9 mouse cellular contexts compared by ENCODE assay signal in genomic region chr10:41582901-41583361, GRCm38 (mm10).
DNase-seq lines count a peak whose midpoint lies in the region; ATAC-seq lines count a peak whose summit lies in the region.
"Had no signal": no experiment of that assay in that cellular context is flagged by ENCODE, and none has a peak within 500 bp of the region (broad histone marks: within the 10 kb centered on the region; RNA-seq: fewer than 3 reads in every experiment).

No protein-coding gene starts in this region.

- 7% methylated on average over 5 of the region's 5 CpGs for WGBS in kidney, embryonic 16.5 days
- WGBS in embryonic facial prominence, embryonic 12.5 days: 4% methylated on average over 5 of the region's 5 CpGs
- WGBS in stomach, embryonic 15.5 days: 10% methylated on average over 5 of the region's 5 CpGs

- H3K4me3 ChIP-seq in kidney, embryonic 16.5 days (ENCODE audit: low read length): no peak overlapping the region
- no peak overlapping the region for H3K4me3 ChIP-seq in embryonic facial prominence, embryonic 12.5 days
- H3K4me3 ChIP-seq in stomach, embryonic 15.5 days (replicated peaks): no peak overlapping the region
- H3K4me3 ChIP-seq: heart, embryonic 12.5 days had no signal

- H3K9ac ChIP-seq in kidney, embryonic 16.5 days (replicated peaks; ENCODE audit: low read length): no peak overlapping the region
- H3K9ac ChIP-seq in embryonic facial prominence, embryonic 12.5 days: no peak overlapping the region
- no peak overlapping the region for H3K9ac ChIP-seq in stomach, embryonic 15.5 days
- H3K9ac ChIP-seq: heart, embryonic 12.5 days had no signal

- H3K4me1 ChIP-seq in kidney, embryonic 16.5 days (ENCODE audit: insufficient read depth, low read length): peaks cover 7% of the 10 kb centered on the region
- peaks cover 11% of the 10 kb centered on the region; the same call in 1 of the 2 replicates for H3K4me1 ChIP-seq in embryonic facial prominence, embryonic 12.5 days
- H3K4me1 ChIP-seq in stomach, embryonic 15.5 days: no peaks in the 10 kb centered on the region

- H3K9me3 ChIP-seq in kidney, embryonic 16.5 days (ENCODE audit: low read length): no peaks in the 10 kb centered on the region
- no peaks in the 10 kb centered on the region for H3K9me3 ChIP-seq in embryonic facial prominence, embryonic 12.5 days
- H3K9me3 ChIP-seq in stomach, embryonic 15.5 days: no peaks in the 10 kb centered on the region
- H3K9me3 ChIP-seq: heart, embryonic 12.5 days had no signal

- H3K27me3 ChIP-seq in kidney, embryonic 16.5 days (ENCODE audit: insufficient read depth, low read length): no peaks in the 10 kb centered on the region
- H3K27me3 ChIP-seq in embryonic facial prominence, embryonic 12.5 days: no peaks in the 10 kb centered on the region
- no peaks in the 10 kb centered on the region for H3K27me3 ChIP-seq in stomach, embryonic 15.5 days (replicated peaks)
- H3K27me3 ChIP-seq: heart, embryonic 12.5 days had no signal

- peak overlapping the region; percentile 77 for H3K27ac ChIP-seq in kidney, embryonic 16.5 days (ENCODE audit: low read length)
- H3K27ac ChIP-seq in embryonic facial prominence, embryonic 12.5 days: peak overlapping the region; percentile 67
- peak overlapping the region; percentile 31; the same call in 1 of the 2 replicates for H3K27ac ChIP-seq in stomach, embryonic 15.5 days

- no peak overlapping the region for H3K4me2 ChIP-seq in kidney, embryonic 16.5 days (replicated peaks; ENCODE audit: low read depth, low read length)
- H3K4me2 ChIP-seq in embryonic facial prominence, embryonic 12.5 days (replicated peaks): no peak overlapping the region
- no peak overlapping the region for H3K4me2 ChIP-seq in stomach, embryonic 15.5 days
- H3K4me2 ChIP-seq: heart, embryonic 12.5 days had no signal

- no peak for DNase-seq in kidney, postnatal 10 days
- DNase-seq in R1 (ENCODE audit: low read depth, low spot score): peak; percentile 80
- no peak for DNase-seq in cerebellum, adult 9-11 months
- DNase-seq in layer of hippocampus, adult 9-11 months: no peak
- no peak for DNase-seq in layer of hippocampus, adult 18-20 months (ENCODE audit: low spot score in 2 of 2)

- H3K36me3 ChIP-seq in kidney, embryonic 16.5 days (ENCODE audit: insufficient read depth, low read length): no peaks in the 10 kb centered on the region
- no peaks in the 10 kb centered on the region for H3K36me3 ChIP-seq in embryonic facial prominence, embryonic 12.5 days
- H3K36me3 ChIP-seq in stomach, embryonic 15.5 days: no peaks in the 10 kb centered on the region
- H3K36me3 ChIP-seq: heart, embryonic 12.5 days had no signal

- peak; percentile 89 for ATAC-seq in kidney, embryonic 16.5 days (ENCODE audit: low FRiP score, low TSS enrichment)
- ATAC-seq in embryonic facial prominence, embryonic 12.5 days (ENCODE audit: insufficient number of reproducible peaks, insufficient read depth, low FRiP score, low TSS enrichment): peak; percentile 72
- peak; percentile 79 for ATAC-seq in stomach, embryonic 15.5 days (ENCODE audit: insufficient read depth, low FRiP score, low read depth)
